Mouse (Mus musculus): ENCODE data around the gene Tmem63c. TPM values are rescaled to one million over a fixed set of nuclear protein-coding genes. Genes with fewer than 3 reads are reported as not detected.

The Tmem63c gene
- polyA plus RNA-seq, 1 experiment = 1.2 TPM

DNA sequence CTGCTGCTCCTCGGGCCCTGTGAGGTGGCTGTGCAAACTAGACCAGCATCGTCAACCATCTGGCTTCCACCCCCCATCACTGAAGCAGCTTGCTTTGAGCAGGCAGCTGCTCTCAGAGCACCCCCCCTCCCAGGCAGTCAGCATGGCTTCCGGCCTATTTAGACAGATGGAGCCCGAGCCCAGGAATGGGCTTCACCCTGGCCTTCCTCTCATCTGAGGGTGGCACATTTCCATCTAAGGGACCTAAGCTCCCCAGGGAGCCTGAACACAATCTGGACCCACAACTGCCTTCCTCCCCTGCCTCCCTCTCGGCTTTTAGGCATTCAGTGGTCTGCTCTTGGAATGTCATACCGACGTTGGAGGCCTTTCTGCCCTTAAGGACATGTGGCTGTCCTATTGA is 22.1 kb downstream of the Tmem63c start:
- H3K36me3 ChIP-seq (ENCODE audit: control insufficient read depth, insufficient read depth, low read length) = no peaks in the 10 kb centered on the region
- TF ChIP-seq POLR2A (IDR thresholded peaks at IDR 0.05; ENCODE audit: low read depth, low read length) (no peak), CTCF (IDR thresholded peaks at IDR 0.05; ENCODE audit: extremely low read depth, insufficient read depth, insufficient read length, insufficient replicate concordance) (no peak)
- no peaks in the 10 kb centered on the region for H3K4me1 ChIP-seq (ENCODE audit: control insufficient read depth, insufficient read depth, insufficient read length)
- no peak overlapping the region for H3K4me3 ChIP-seq (ENCODE audit: extremely low read depth, insufficient read depth, insufficient read length)
- H3K27me3 ChIP-seq (ENCODE audit: control insufficient read depth, insufficient read depth, low read length) = no peaks in the 10 kb centered on the region
- 76% methylated on average over 7 of the region's 7 CpGs for WGBS
- H3K27ac ChIP-seq (ENCODE audit: insufficient read depth, low read length) = no peak overlapping the region
- no peak for DNase-seq (ENCODE audit: low read depth in 1 of 2, low spot score in 2 of 2)

DNA sequence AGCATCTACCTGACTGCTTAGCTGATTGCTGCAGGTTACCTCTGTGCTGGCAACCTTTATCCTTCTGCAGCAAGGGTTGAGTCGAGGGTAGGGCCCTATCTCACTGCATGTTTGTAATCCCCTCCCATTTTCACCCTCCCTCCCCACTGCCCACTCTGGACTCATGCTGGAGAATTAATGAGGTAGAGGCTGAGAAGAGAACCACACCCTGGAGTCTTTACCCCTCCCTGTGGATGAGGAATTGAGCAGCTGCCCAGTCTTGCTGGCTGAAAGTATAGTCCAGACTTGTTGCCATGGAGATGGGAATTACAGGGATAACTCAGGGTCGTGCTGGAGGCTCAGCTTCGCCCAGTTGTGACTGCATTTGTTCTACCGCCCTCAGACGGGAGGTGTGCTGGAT is 23.6 kb downstream of the Tmem63c start:
- no peak for TF ChIP-seq POLR2A (IDR thresholded peaks at IDR 0.05; ENCODE audit: low read depth, low read length)
- no peak for TF ChIP-seq CTCF (IDR thresholded peaks at IDR 0.05; ENCODE audit: extremely low read depth, insufficient read depth, insufficient read length, insufficient replicate concordance)
- Histone ChIP-seq H3K4me1 (ENCODE audit: control insufficient read depth, insufficient read depth, insufficient read length) (no peaks in the 10 kb centered on the region), H3K27ac (ENCODE audit: insufficient read depth, low read length) (no peak overlapping the region), H3K36me3 (ENCODE audit: control insufficient read depth, insufficient read depth, low read length) (no peaks in the 10 kb centered on the region), H3K27me3 (ENCODE audit: control insufficient read depth, insufficient read depth, low read length) (no peaks in the 10 kb centered on the region), H3K4me3 (ENCODE audit: extremely low read depth, insufficient read depth, insufficient read length) (no peak overlapping the region)
- no peak for DNase-seq (ENCODE audit: low read depth in 1 of 2, low spot score in 2 of 2)
- WGBS = 37% methylated on average over 5 of the region's 5 CpGs

DNA sequence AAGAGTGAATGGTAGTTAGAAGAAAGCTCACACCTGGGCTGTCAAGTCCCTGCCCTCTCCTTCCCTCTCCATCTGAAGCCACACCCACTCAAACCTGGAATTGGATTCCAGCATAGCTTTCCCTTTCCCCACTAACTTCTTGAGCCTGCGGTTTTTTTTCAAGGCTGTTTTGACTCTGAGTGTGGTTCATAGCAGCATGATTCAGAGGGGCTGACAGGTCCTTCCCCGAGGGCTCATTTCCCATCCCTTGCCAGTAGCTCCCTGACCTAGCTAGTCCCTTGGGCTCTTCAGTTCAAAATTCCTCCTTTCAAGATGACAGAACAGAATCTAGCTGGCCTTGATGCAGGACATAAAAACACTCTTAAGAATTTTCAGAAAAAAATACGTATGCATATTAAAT is 26.4 kb downstream of the Tmem63c start:
- H3K4me3 ChIP-seq (ENCODE audit: extremely low read depth, insufficient read depth, insufficient read length) = no peak overlapping the region
- H3K27ac ChIP-seq (ENCODE audit: insufficient read depth, low read length) = no peak overlapping the region
- no peaks in the 10 kb centered on the region for H3K27me3 ChIP-seq (ENCODE audit: control insufficient read depth, insufficient read depth, low read length)
- 54% methylated on average over 3 of the region's 3 CpGs for WGBS
- no peak for DNase-seq (ENCODE audit: low read depth in 1 of 2, low spot score in 2 of 2)
- TF ChIP-seq POLR2A (IDR thresholded peaks at IDR 0.05; ENCODE audit: low read depth, low read length) (no peak), CTCF (IDR thresholded peaks at IDR 0.05; ENCODE audit: extremely low read depth, insufficient read depth, insufficient read length, insufficient replicate concordance) (no peak)
- no peaks in the 10 kb centered on the region for H3K4me1 ChIP-seq (ENCODE audit: control insufficient read depth, insufficient read depth, insufficient read length)
- no peaks in the 10 kb centered on the region for H3K36me3 ChIP-seq (ENCODE audit: control insufficient read depth, insufficient read depth, low read length)

DNA sequence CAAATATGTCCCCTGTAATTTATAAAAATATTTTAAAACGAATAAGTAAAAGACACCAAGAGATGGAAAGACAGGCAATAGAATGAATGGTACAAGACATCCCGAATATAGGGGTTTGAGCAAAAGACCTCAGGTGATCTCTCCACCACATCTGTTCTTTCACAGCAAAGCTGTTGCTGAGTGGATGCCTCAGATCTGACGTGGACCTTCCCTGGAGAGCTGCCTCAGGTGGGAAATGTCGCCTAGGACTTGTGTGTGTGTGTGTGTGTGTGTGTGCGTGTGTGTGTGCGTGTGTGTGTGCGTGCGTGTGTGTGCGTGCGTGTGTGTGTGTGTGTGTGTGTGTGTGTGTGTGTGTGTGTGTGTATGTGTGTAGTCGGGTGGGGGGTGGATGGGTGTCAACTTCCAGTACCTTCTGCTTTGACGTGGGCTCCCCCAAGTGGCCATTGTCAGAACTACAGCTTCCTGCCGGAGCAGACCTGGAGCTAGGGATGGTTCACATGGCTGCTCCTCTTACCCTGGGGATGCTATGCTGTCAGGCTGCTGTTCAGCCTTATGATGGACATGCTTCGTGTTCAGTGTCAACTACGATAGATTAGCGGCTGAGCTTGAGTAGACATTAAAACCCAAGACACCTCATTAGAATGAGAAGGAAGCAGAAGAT is 31.7 kb downstream of the Tmem63c start:
- TF ChIP-seq CTCF (IDR thresholded peaks at IDR 0.05; ENCODE audit: extremely low read depth, insufficient read depth, insufficient read length, insufficient replicate concordance) = peak; percentile 72; the same call in 1 of the 2 replicates
- no peak for TF ChIP-seq POLR2A (IDR thresholded peaks at IDR 0.05; ENCODE audit: low read depth, low read length)
- H3K27me3 ChIP-seq (ENCODE audit: control insufficient read depth, insufficient read depth, low read length) = no peaks in the 10 kb centered on the region
- no peaks in the 10 kb centered on the region for H3K4me1 ChIP-seq (ENCODE audit: control insufficient read depth, insufficient read depth, insufficient read length)
- WGBS = 33% methylated on average over 15 of the region's 16 CpGs
- no peak overlapping the region for H3K27ac ChIP-seq (ENCODE audit: insufficient read depth, low read length)
- no peak overlapping the region for H3K4me3 ChIP-seq (ENCODE audit: extremely low read depth, insufficient read depth, insufficient read length)
- no peaks in the 10 kb centered on the region for H3K36me3 ChIP-seq (ENCODE audit: control insufficient read depth, insufficient read depth, low read length)
- DNase-seq (ENCODE audit: low read depth in 1 of 2, low spot score in 2 of 2) = peak; percentile 17 to 56

DNA sequence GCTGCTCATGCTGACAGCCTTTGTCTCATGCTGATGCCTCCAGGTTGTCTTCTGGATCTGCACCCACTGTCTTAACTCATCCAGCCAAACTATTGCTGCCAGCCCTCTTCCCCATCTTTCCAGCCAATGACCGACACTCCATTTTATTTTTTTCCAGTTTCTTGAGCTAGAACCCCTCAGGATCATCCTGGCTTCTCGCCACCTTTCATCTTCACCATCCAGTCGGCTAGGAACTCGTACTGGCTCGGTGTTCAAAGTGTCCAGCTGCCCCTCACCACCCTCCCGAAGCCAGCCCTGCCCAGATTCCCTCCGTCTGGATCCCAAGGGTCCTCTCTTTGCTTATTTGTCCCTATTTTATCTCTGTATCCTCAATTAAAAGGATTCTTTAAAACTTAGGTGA is 33.7 kb downstream of the Tmem63c start:
- H3K27me3 ChIP-seq (ENCODE audit: control insufficient read depth, insufficient read depth, low read length) = no peaks in the 10 kb centered on the region
- no peaks in the 10 kb centered on the region for H3K4me1 ChIP-seq (ENCODE audit: control insufficient read depth, insufficient read depth, insufficient read length)
- DNase-seq (ENCODE audit: low read depth in 1 of 2, low spot score in 2 of 2) = no peak
- no peak overlapping the region for H3K27ac ChIP-seq (ENCODE audit: insufficient read depth, low read length)
- TF ChIP-seq CTCF (IDR thresholded peaks at IDR 0.05; ENCODE audit: extremely low read depth, insufficient read depth, insufficient read length, insufficient replicate concordance) (no peak), POLR2A (IDR thresholded peaks at IDR 0.05; ENCODE audit: low read depth, low read length) (no peak)
- H3K4me3 ChIP-seq (ENCODE audit: extremely low read depth, insufficient read depth, insufficient read length) = no peak overlapping the region
- WGBS = 74% methylated on average over 7 of the region's 7 CpGs
- H3K36me3 ChIP-seq (ENCODE audit: control insufficient read depth, insufficient read depth, low read length) = no peaks in the 10 kb centered on the region

DNA sequence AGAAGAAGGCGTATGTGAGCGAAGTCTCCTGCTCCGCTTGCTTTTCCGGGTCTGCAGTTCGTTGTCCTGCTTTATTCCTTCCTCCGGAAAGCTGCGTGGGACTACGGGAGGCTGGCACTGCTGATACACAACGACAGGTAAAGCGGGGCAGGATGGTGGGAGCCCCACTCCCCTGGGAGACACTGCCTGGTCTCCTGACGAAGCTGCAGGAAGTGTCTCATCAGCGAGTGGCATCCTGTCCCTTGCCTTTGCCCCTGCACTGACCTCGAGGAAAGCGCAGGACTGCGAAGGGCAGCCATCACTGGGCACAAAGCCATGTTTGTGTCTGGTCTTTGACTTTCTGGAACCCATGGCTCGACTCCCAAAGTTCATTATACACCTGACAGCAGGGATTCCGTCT is 35.9 kb downstream of the Tmem63c start:
- no peaks in the 10 kb centered on the region for H3K27me3 ChIP-seq (ENCODE audit: control insufficient read depth, insufficient read depth, low read length)
- TF ChIP-seq CTCF (IDR thresholded peaks at IDR 0.05; ENCODE audit: extremely low read depth, insufficient read depth, insufficient read length, insufficient replicate concordance) = no peak
- TF ChIP-seq POLR2A (IDR thresholded peaks at IDR 0.05; ENCODE audit: low read depth, low read length) = no peak
- no peaks in the 10 kb centered on the region for H3K36me3 ChIP-seq (ENCODE audit: control insufficient read depth, insufficient read depth, low read length)
- H3K4me3 ChIP-seq (ENCODE audit: extremely low read depth, insufficient read depth, insufficient read length) = no peak overlapping the region
- no peak overlapping the region for H3K27ac ChIP-seq (ENCODE audit: insufficient read depth, low read length)
- no peaks in the 10 kb centered on the region for H3K4me1 ChIP-seq (ENCODE audit: control insufficient read depth, insufficient read depth, insufficient read length)
- DNase-seq (ENCODE audit: low read depth in 1 of 2, low spot score in 2 of 2) = no peak
- 60% methylated on average over 17 of the region's 17 CpGs for WGBS

DNA sequence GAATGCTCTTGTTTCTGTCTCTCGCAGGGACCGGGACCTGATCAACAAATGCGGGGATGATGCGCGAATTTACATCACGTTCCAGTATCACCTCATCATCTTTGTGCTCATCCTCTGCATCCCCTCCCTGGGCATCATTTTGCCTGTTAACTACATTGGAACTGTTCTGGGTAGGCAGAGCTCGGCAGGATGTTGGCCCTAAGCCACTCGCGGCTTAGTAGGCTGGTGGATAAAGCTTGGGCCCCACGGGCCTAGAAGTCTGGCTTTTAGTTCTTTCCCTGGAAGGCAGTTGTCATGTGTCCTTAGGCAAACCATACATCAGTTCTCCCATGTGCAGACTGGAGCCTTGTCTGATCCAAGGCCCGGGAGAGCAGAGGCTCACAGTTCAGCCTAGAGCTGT is 44.3 kb downstream of the Tmem63c start:
- Histone ChIP-seq H3K4me1 (ENCODE audit: control insufficient read depth, insufficient read depth, insufficient read length) (no peaks in the 10 kb centered on the region), H3K27ac (ENCODE audit: insufficient read depth, low read length) (no peak overlapping the region), H3K27me3 (ENCODE audit: control insufficient read depth, insufficient read depth, low read length) (no peaks in the 10 kb centered on the region), H3K36me3 (ENCODE audit: control insufficient read depth, insufficient read depth, low read length) (no peaks in the 10 kb centered on the region), H3K4me3 (ENCODE audit: extremely low read depth, insufficient read depth, insufficient read length) (no peak overlapping the region)
- WGBS = 88% methylated on average over 11 of the region's 11 CpGs
- DNase-seq (ENCODE audit: low read depth in 1 of 2, low spot score in 2 of 2) = no peak
- no peak for TF ChIP-seq POLR2A (IDR thresholded peaks at IDR 0.05; ENCODE audit: low read depth, low read length)
- TF ChIP-seq CTCF (IDR thresholded peaks at IDR 0.05; ENCODE audit: extremely low read depth, insufficient read depth, insufficient read length, insufficient replicate concordance) = no peak
